Mouse (Mus musculus) MEL (cell line): ENCODE data around the gene Tmem107. TPM values are rescaled to one million over a fixed set of nuclear protein-coding genes. Genes with fewer than 3 reads are reported as not detected.

Experiments used
- DNase-seq: peaks from one replicate; pipeline ENCODE4 v3.0.0; 2011; ENCODE audit warnings: low read depth, low spot score
- H3K27ac ChIP-seq: 2 replicates; pipeline ENCODE4 v1.5.1; 2012; ENCODE audit warnings: low read depth, mild to moderate bottlenecking, control low read depth, low read length, moderate library complexity; ENCODE audit not compliant: control insufficient read depth
- H3K27me3 ChIP-seq, 2 experiments: fragments of 150-350 bp in 1 of 2; sonication (generic) in 1 of 2; 2 replicates each; pipeline ENCODE4 v1.6.1; 2012; ENCODE audit warnings: low read length in 2 of 2, mild to moderate bottlenecking in 2 of 2, improper control_type of control experiment in 1 of 2, moderate library complexity in 1 of 2; ENCODE audit not compliant: insufficient read depth in 2 of 2, control insufficient read depth in 1 of 2
- H3K36me3 ChIP-seq, 2 experiments: 2 replicates each; pipeline ENCODE4 v1.6.1; 2012 to 2014; ENCODE audit warnings: low read length in 2 of 2, improper control_type of control experiment in 1 of 2, inconsistent platforms in 1 of 2, mild to moderate bottlenecking in 1 of 2; ENCODE audit not compliant: insufficient read depth in 2 of 2, control insufficient read depth in 1 of 2
- H3K4me1 ChIP-seq, 2 experiments: fragments of 150-350 bp in 1 of 2; sonication (generic) in 1 of 2; 2 replicates each; pipeline ENCODE4 v1.6.1; 2012; ENCODE audit warnings: low read length in 2 of 2, improper control_type of control experiment in 1 of 2, mild to moderate bottlenecking in 1 of 2; ENCODE audit not compliant: insufficient read depth in 2 of 2, control insufficient read depth in 1 of 2
- H3K4me3 ChIP-seq, 2 experiments: fragments of 150-350 bp in 1 of 2; sonication (generic) in 1 of 2; 2 replicates each; pipeline ENCODE4 v1.5.1; 2012; ENCODE audit warnings: low read depth in 2 of 2, low read length in 2 of 2, mild to moderate bottlenecking in 2 of 2, moderate library complexity in 2 of 2, control low read depth in 1 of 2, improper control_type of control experiment in 1 of 2; ENCODE audit not compliant: control insufficient read depth in 1 of 2, insufficient read depth in 1 of 2
- H3K79me2 ChIP-seq: 2 replicates; pipeline ENCODE4 v1.6.1; 2012; ENCODE audit warnings: mild to moderate bottlenecking, low read length, moderate library complexity; ENCODE audit not compliant: control insufficient read depth, poor library complexity, insufficient read depth
- H3K9ac ChIP-seq: 2 replicates; pipeline ENCODE4 v1.6.1; 2012; ENCODE audit warnings: low read depth, mild to moderate bottlenecking, control low read depth, low read length, moderate library complexity; ENCODE audit not compliant: control insufficient read depth, poor library complexity, severe bottlenecking
- H3K9me3 ChIP-seq: fragments of 150-350 bp; sonication (generic); replicated peaks from 2 replicates; pipeline ENCODE4 v1.6.1; 2012; ENCODE audit warnings: mild to moderate bottlenecking, low read length, improper control_type of control experiment, moderate library complexity; ENCODE audit not compliant: insufficient read depth
- ETS1 ChIP-seq: IDR thresholded peaks from 2 replicates; pipeline ENCODE4 v1.6.1; 2012; ENCODE audit warnings: low read depth, mild to moderate bottlenecking, inconsistent platforms, low read length, improper control_type of control experiment, moderate library complexity
- MAX ChIP-seq: IDR thresholded peaks from 2 replicates; pipeline ENCODE4 v1.6.1; 2011; ENCODE audit warnings: low read length, improper control_type of control experiment
- MAZ ChIP-seq: IDR thresholded peaks from 2 replicates; pipeline ENCODE4 v1.6.1; 2012; ENCODE audit warnings: low read depth, mild to moderate bottlenecking, inconsistent platforms, low read length, improper control_type of control experiment
- NRF1 ChIP-seq: IDR thresholded peaks from 2 replicates; pipeline ENCODE4 v1.6.1; 2014; ENCODE audit warnings: low read depth, mild to moderate bottlenecking, inconsistent platforms, low read length, improper control_type of control experiment, moderate library complexity; ENCODE audit not compliant: poor library complexity, insufficient read depth, severe bottlenecking
- SIN3A ChIP-seq: IDR thresholded peaks from 2 replicates; pipeline ENCODE4 v1.6.1; 2012; ENCODE audit warnings: low read length, improper control_type of control experiment, inconsistent platforms
- SMC3 ChIP-seq: IDR thresholded peaks from 2 replicates; pipeline ENCODE4 v1.6.1; 2011; ENCODE audit warnings: low read depth, low read length, improper control_type of control experiment
- TBP ChIP-seq: IDR thresholded peaks from 2 replicates; pipeline ENCODE4 v1.8.0; 2011; ENCODE audit warnings: low read depth, low read length, improper control_type of control experiment
- UBTF ChIP-seq: IDR thresholded peaks from 2 replicates; pipeline ENCODE4 v1.6.1; 2012; ENCODE audit warnings: low read depth, mild to moderate bottlenecking, inconsistent platforms, low read length, improper control_type of control experiment, moderate library complexity, borderline replicate concordance; ENCODE audit not compliant: insufficient read depth
- ZC3H11A ChIP-seq: IDR thresholded peaks from 2 replicates; pipeline ENCODE4 v1.6.1; 2012; ENCODE audit warnings: low read depth, mild to moderate bottlenecking, inconsistent platforms, low read length, improper control_type of control experiment
- ZNF384 ChIP-seq: IDR thresholded peaks from 2 replicates; pipeline ENCODE4 v1.6.1; 2012; ENCODE audit warnings: low read depth, mild to moderate bottlenecking, inconsistent platforms, low read length, improper control_type of control experiment
- polyA plus RNA-seq, 2 experiments: library from polyadenylated mRNA; stranded (reverse) in 1 of 2; unstranded in 1 of 2; fragments of >175 nt in 1 of 2; fragments of >200 nt in 1 of 2; gene quantifications; 2 replicates each; pipeline versions ENCODE4 v1.2.1 to v1.2.4; 2012; ENCODE audit warnings: low replicate concordance in 2 of 2, low read depth in 1 of 2; ENCODE audit not compliant: insufficient read length in 2 of 2, insufficient read depth in 1 of 2, missing spikeins in 1 of 2
- total RNA-seq: library from RNA; depleted of rRNA; stranded (reverse); fragments of 300-350 nt; gene quantifications from 2 replicates; pipeline ENCODE4 v1.2.3, GENCODE M21; 2012

Tmem107 gene
- total and polyA plus RNA-seq, 3 experiments: 47.0 to 79.5 TPM; not detected in 1

GRCm38 (mm10) chr11:69121001-69121740 is 50.6 kb downstream of the Tmem107 start:
- H3K79me2 ChIP-seq: no peaks in the 10 kb centered on the region; the same call in 1 of the 2 replicates
- H3K9ac ChIP-seq: peak overlapping the region; percentile 60
- H3K27me3 ChIP-seq: no peaks in the 10 kb centered on the region
- H3K9me3 ChIP-seq: no peaks in the 10 kb centered on the region
- TF ChIP-seq NRF1 (no peak), MAX (peak; percentile 50; the same call in 1 of the 2 replicates), ZNF384 (no peak), ETS1 (0 out of 2 replicates have a peak, but pooled peaks have one; percentile 5), TBP (0 out of 2 replicates have a peak, but pooled peaks have one; percentile 4), ZC3H11A (no peak), UBTF (0 out of 2 replicates have a peak, but pooled peaks have one; percentile 11), SMC3 (no peak), SIN3A (peak; percentile 8; the same call in 1 of the 2 replicates)
- TF ChIP-seq, all 39 proteins: peak for 5
- no peak overlapping the region for H3K27ac ChIP-seq
- H3K4me3 ChIP-seq: peak overlapping the region; percentile 20 to 88
- H3K4me1 ChIP-seq: peaks cover 0 to 14% of the 10 kb centered on the region in 2 experiments; a peak in 2 of 4 replicates
- DNase-seq: peak; percentile 62
- H3K36me3 ChIP-seq: peaks cover 0 to 9% of the 10 kb centered on the region in 2 experiments; a peak in 2 of 4 replicates

GRCm38 (mm10) chr11:69121741-69122335 is 51.2 kb downstream of the Tmem107 start:
- no peak for TF ChIP-seq TBP
- TF ChIP-seq NRF1: no peak
- TF ChIP-seq UBTF: 0 out of 2 replicates have a peak, but pooled peaks have one; percentile 15
- TF ChIP-seq MAZ: peak; percentile 84; the same call in 1 of the 2 replicates
- TF ChIP-seq ETS1: 0 out of 2 replicates have a peak, but pooled peaks have one; percentile 18
- no peaks in the 10 kb centered on the region for H3K9me3 ChIP-seq
- H3K36me3 ChIP-seq: peaks cover 0 to 5% of the 10 kb centered on the region in 2 experiments; a peak in 2 of 4 replicates
- peaks cover 0 to 16% of the 10 kb centered on the region in 2 experiments; a peak in 2 of 4 replicates for H3K4me1 ChIP-seq
- no peaks in the 10 kb centered on the region for H3K27me3 ChIP-seq
- DNase-seq: peak; percentile 65
- peak overlapping the region; percentile 60 for H3K9ac ChIP-seq
- no peaks in the 10 kb centered on the region; the same call in 1 of the 2 replicates for H3K79me2 ChIP-seq
- H3K4me3 ChIP-seq: peak overlapping the region; percentile 20 to 88
- no peak overlapping the region for H3K27ac ChIP-seq
